ENCODE assay signal across 14 mouse cellular contexts in the genomic region with DNA sequence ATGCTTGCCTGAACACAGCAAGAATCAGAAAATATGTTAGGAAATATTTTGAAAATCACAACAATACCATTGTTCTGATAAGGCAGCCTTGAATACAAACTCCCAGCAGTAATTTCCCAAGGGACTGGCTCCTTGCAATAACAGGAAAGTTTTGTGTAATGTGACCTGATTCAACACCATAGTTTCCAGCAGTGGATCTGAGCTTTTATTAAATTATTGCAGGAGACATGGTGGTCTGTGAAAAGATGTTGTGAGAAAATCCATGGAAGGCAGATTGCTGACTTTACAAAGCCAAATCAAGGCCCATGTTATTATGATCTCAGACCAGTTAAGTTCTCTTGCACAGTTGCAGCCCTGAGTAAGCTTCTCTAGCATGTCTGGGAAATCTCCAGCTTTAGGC.
DNase-seq lines count a peak whose midpoint lies in the region.
"Had no signal": no experiment of that assay in that cellular context is flagged by ENCODE, and none has a peak within 500 bp of the region (broad histone marks: within the 10 kb centered on the region; RNA-seq: fewer than 3 reads in every experiment).

No protein-coding gene starts in this region.

- DNase-seq in adrenal gland, adult 2 months: peak; percentile 20
- no peak for DNase-seq in adrenal gland, postnatal 25 days
- peak; percentile 56 for DNase-seq in heart, adult 11 months
- DNase-seq in heart, postnatal 10 days: no peak
- peak; percentile 70 for DNase-seq in fibroblast of lung, adult 2 months (ENCODE audit: low read depth)
- no peak for DNase-seq in cerebellum, postnatal 36 days
- no peak for DNase-seq in cerebellum, adult 11-12 months
- DNase-seq: adrenal gland, adult 8-10 months; cerebellum, adult 2 months; cerebellum, postnatal 10 days; gastrocnemius, adult 2 months; gastrocnemius, postnatal 25 days; heart, postnatal 14 days; kidney, adult 18-20 months had no signal

- intact Hi-C loops in heart, postnatal 10 days (cut with DNase I): no loop called here

Comparison
In these comparisons a context has a peak if more than half of its experiments do, and no peak if none do; other contexts are left out.
1. DNase-seq: peak in adrenal gland, adult 2 months (single experiment), heart, adult 11 months (single experiment) and fibroblast of lung, adult 2 months (single experiment); none in adrenal gland, postnatal 25 days (single experiment), heart, postnatal 10 days (0 of 2), cerebellum, postnatal 36 days (0 of 2) and cerebellum, adult 11-12 months (single experiment).